Mouse (Mus musculus) layer of hippocampus, adult 9-11 months (tissue): ENCODE measurements around the gene Traf1.

ENCODE experiments used
- DNase-seq: peaks from one replicate; pipeline ENCODE4 v3.0.0; 2022

Traf1 gene

DNA sequence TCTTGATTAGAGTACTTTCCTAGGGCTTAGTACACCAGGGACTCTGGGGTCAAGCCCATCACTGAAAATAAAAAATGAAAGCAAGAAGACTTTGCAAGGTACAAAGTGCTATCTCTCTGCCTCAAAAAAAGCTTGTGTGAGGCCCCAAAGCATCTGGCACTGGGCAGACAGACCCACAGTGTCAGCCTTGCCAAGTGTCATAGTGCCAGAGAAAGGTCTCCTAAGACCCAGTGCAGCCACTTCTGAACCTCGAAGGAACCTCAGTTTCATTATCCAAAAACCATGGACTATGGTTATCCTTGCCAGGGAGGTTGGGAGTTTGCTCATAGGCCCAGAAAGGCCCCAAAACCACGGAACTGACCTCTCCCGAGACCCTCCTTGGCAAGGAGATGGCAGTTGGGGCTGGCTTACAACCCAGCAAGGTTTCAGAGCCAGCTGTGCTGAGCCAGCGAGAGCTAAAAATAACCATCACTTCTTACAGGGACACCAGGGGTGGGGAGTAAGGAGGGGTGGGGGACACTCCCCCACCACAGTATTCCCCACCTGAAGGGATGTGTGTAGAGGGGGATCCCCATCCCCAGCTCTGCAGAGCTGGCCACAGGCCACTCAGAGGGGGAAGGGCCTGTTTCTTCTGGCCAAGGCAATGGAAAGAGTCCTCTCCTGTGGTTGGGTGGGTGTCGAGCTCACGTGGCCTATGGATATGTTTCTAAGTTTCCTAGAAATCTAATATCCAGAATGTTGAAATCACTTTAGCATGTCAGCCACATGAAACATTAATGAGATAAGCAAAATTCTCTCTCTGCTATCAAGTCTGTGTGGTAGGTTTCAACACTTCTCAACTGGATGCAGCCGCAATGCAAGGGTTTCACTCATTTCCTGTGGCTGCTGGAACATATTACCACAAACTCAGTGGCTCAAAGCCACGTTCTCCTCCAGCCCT lies 23.0 kb downstream of the Traf1 start:
- no peak for DNase-seq

DNA sequence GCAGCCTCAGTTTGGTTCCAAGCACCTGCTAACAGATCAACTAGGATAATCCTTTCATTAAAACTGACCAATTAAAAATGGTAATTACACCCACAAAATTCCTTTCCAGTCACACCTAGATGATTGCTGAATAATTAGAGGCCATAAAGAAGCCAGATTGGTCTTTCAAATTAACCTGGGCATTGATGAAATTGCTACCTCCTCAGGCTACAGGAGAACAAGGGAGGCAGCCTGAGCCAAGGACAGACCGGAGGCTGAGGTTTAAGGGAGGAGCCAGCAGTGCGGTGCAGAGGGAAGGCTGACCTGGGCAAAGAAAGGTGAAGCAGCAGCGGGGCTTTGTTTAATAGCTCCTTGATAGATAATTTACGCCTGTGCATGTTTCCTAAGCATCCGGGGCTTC lies 24.1 kb downstream of the Traf1 start:
- DNase-seq: no peak

DNA sequence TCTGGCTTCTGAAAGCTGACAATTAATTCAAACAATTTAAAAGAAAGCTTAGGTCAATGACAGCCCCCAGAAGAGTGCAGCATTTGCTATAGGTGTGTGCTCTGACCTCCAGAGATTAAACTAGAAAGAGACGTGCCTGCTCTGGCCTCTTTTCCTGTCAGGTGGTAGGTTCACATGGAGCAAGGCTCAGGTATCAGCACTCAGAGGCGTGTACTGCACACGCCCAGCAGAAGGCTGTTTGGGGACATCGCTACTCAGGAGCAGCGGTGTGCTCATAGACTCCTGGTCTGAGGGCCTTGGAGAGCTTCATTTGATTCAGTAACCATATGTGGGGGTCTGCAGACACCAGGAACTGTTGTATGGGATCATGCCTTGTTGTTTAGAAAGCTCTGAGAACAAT lies 34.3 kb downstream of the Traf1 start:
- DNase-seq: no peak

DNA sequence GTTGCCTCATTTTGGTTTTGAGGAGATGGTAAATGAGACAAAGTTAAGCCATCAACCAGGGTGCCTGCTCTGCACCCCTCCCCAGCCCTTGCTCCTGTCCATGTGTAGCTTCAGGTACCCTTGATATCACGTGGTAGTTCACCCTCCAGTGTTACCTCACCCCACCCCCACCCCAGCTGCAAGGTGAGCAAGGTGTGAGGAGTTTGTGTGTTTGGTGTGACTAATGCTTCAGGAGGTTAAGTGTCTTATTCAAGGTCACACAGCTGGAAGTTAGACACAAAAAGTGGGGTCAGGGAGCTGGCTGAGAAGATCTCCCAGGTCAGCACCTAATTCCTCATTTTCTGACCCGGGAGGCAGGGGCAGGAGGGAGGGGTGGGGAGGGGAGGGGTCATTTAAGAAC lies 38.8 kb downstream of the Traf1 start:
- DNase-seq: no peak

DNA sequence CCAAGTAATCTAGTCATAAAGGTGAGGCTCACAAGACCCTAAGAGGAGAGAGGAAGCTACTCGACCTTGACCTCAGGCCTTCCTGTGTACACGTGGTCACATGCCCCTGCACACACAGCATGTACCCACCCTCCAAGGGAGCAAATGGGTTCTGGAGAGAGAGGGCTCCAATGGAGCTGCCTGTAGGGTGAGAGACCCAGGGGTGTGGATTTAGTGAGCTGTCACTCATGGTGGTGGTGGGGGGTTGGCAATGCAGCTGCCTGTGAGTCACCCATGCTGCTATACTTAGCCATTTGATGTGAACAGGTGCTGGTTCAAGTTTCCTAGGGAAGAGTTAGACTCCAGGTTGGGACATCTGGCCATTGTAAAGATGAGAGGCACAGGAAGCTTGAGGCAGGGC lies 41.4 kb downstream of the Traf1 start:
- no peak for DNase-seq

DNA sequence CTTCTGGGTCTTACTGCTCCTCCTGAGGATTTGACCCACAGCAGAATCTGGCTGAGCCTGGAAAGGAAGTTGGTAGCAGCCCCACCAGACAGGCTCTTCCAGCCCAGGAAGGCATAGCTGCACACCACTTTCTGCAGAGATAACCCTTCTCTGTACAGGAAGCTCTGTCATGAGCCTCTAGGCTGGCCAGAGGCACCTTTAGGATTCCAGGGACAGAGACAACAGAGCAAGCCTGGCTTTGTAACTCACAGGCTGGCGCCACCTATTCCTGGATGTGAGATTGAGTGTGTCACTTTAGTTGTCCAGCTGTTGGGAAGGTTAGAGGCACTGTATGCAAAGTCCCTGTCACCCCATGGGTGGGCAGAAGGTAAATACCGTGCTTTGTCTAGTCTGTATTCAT lies 46.5 kb downstream of the Traf1 start:
- DNase-seq: no peak

DNA sequence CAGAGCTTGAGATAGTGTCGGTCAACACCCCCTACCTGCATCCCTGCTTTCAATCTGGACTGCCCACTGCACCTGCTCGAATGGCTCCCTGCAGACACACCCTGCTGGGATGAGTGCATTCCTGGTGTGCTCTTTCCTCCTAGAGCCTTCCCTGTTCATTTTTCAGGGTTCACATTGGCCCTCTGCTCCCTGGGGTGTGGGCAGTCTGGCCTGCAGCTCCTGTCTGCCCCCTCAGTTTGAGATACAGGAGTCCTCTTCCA lies 46.8 kb downstream of the Traf1 start:
- no peak for DNase-seq

DNA sequence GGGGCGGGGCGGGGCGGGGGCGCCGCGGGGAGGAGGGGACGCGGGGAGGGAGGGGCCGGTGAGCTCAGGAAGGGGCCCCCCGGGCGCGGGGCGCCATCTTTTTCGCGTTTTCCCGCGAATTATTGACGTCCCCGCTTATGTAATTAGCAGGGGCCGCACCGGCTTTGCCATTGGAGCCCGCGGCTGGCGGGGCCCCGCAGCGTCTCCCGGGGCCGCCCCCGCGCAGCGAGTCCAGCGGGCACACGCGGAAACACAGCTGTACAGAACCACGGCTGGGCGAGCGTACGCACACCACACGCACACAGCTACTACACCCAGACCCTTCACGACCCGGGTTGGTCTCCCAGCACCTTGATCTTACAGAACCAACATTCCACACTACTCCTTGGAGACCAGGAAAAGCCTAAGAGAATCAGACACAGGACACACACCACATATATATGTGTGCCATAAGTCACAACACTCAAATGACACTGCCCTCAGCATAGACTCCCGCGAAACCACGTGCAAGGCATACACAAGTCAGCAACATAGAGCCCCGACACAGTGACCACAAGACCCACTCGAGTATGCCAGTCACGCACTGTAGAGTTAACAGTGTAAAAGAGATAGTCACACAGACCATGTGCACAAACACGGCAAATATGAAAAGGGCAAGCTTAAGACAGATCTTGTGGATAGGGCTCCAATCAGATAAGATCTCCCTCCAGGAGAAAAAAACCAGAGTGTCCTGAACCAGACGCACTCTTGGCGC lies 47.3 kb downstream of the Traf1 start:
- peak; percentile 28 for DNase-seq

DNA sequence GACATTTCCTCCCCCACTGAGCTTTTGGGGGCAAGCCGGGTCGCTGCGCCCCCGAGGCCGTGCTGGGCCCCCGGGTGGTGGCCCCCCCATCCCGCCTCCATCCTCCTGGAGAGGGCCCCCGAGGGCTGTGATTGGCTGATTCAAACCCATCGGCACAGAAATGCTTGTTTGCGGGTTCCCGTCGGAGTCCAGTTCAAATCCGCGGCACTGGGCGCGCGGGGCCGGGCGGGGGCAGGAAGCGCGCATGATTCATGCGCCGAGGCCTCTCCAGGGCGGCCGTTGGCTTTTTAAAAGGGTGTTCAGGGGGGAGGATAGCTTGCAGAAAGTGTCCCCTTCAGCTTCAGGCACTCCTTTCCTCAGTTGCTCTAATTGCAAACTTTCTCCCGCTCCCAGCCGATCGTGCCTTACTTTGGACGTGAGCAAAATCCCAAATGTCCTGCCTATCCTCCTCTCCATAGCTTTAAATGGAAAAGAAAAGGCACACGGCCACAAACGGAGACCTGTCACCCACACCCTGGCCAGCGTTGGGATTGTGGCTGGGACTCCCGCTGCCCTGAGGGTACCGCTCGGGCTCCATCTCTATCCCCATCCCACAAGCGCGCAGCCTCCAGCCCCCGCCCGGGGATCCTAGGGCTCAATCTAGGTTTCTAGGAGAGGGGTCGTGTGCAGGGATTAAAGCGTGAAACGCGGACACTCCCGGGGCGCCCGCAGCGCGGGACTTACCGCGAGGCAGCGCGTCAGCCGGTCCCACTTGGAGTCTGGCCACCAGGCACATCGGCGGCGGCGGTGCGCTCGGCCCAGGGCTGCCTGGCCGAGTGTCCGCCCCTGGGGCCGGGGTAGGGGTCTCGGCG lies 48.1 kb downstream of the Traf1 start, which contains the start of gene Phf19:
Gene Phf19 (minus strand): TSS at position 809 of the 851 bp plus-strand sequence.
- DNase-seq: no peak

DNA sequence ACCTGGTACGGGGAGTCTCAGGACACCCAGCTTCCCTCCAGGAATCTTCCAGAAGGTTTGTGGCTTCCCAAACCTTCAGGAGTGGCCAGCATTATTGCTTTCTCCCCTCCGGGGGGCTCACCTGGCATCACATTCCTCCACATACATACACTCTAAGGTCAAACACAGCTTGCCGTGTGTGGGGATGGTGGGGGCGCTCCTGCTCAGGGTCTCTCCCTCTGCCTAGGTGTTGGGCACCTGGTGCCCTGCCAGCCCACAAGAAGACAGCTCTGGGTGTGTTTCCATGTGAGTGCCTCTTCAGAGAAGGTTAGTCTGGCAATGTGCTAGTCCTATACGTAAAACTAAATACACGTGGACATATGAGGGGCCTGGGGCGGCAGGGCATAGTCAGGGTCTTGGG lies 49.0 kb downstream of the Traf1 start:
- DNase-seq: no peak

DNA sequence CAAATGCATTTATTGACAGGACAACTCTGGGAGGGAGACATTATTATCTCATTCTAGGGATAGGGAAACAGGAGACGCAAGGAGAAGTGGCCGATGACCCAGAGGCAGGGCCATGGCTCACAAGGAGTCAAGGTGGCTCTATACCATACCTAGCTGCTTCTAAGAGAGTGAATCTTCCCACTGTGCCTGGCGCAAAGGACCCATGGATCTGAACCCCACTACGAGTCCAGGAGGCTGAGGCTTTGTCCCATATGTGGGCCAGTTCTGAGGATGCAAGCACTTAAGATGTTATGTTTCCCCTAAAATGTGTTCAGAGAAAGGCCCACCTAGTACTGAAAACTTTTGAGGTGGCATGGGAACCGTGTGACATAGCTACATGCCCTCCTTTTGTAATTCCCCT lies 49.7 kb downstream of the Traf1 start:
- no peak for DNase-seq

DNA sequence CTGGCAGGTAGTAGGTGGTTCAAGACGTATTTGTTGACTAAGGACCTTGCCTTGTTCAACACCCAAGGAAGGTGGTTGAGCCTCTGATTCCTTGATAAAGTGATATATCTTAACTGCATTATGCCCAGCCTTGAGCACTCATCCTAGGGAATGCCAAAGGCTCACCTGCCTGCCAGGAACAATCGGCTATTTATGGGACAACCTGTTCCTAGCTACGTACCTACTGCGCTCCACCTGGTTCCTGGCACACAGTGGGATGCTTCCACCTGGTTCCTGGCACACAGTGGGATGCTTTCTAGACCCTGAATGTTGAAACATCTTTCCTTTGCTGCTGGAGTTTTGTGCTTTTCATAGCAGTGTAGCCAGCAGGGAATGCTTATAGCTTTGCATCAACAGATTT lies 51.9 kb downstream of the Traf1 start:
- no peak for DNase-seq

DNA sequence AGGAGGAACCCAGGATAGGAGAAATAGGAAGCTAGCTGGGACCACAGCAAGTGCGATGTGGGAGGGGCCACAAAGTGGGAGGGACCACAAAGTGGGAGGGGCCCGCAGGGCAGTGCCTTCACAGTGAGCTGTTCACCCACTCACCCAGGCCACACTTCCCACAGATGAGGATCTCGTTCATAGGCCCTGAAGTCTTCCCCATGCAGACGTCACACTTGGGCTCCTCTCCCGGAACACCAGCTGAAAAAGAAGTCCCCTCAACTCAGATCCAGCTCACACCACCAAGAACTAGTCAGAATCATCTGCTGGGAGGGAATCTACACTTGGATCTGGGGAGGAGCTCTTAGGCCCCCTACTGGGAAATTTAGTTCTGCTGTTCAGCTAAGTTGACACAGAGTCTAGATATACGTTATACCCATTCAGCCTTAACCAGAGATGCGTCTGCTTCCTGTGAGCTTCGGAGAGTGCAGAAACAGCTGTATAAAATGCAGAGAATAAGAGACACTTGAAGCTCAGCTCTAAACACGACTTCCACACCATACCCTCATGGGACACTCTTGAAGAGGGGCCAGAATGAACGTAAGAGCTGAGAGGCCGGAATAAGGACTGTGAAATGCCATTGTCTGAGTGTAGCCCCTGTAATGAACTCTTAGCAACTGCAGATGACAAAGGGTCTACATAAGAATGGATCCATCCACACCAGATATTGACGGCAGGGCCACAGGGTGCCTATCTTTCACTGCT lies 54.5 kb downstream of the Traf1 start:
- peak; percentile 51 for DNase-seq

DNA sequence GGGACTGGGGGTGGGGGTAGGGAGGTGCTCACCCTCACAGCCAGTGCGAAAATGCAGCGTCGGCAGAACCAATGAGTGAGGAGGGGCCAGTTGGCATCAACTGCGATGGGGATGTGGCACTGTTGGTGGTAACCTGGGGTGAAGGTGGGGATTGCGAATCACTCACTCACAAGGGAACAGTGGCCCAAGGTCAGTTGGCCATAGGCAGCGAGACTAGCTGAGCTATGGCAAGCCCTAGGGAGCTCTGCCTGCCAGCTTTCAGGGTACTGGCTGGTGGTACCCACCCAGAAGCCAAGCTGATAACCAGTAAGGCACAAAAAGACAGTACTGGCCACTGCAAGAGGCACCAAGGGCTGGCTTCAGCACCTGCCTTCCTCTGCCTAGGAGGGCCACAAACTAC lies 55.1 kb downstream of the Traf1 start:
- no peak for DNase-seq

DNA sequence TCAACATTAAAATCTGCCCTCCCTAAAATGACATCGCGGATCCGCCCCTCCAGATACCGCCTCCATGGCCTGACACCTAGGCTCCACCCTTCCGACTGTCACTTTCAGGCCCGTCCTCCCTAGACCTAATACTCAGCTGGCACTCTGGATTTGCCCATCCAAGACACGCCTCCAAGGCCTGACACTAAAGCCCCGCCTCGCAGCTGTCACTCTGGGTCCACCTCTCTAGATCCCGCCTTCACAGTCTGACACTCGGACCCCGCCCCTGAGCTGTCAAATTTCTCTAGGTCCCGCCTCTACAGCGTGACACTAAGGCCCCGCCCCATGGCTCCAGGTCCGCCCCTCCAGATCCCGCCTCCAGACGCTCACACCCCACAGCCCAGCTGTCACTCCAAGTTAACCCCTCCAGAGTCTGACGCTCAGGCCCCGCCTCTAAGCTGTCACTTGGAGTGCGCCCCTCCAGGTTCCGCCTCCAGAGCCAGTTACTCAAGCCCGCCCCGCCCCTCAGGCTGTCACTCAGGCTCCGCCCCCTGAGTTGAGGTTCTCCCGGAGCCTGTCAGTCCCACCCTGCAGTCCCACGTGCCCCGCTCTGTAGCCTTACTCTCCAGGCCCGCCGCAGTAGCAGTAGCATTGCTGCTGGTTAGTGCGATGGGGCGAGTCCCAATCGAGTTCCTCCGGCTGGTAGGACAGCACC lies 56.6 kb downstream of the Traf1 start:
- DNase-seq: peak; percentile 100

DNA sequence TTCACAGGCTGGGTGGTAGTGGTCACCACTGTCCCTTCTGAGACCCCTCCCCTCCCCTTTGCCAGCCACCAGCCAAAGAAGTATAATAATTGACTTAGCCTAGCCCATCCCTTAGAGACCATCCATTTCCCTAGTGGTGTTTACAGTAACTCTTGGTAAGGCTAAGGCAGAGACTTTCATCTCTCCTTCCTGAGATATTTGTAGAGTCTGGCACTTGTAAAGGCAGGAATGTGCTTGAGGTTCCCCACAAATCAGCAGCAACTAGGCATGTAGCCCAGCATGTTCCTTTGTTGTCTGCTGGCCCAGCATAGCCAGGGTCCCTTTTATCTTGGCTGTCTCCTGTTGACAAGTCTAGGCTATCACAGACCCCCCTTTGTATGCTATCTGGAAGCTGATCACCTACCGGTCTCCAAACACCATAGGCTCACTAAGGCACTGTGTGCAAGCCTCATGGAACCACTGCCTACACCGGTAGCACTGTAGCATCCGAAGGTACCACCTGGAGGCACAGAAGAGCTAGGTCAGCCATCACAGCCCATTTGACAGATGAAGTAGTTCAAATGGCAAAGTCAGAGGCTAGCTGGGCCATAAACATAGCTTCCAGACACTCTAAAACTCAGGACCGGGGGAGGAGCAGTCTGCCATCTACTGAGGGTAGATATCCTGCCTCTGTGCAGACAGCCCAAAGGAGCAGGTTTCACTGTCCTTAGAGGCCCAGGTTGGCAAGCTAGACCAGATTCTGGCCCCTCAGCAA lies 57.7 kb downstream of the Traf1 start:
- no peak for DNase-seq

DNA sequence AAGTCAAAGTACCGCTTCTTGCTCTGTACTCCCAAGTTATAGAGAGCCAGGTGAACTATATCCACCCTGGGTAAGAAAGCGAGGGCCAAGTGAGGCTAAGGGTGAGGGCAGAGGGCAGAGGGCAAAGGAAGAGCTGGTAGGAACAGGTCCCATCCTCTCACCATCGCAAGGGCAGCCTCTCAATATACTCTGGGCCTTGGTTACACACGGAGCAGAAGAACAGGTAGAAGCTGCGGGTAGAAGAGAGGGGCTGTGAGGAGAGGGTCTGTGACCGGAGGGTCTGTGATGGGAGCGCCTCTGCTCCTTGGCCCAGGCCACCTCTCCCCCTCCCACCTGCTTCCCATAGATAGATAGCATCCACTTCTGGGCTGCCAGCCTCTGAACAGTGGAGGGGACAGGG lies 58.4 kb downstream of the Traf1 start:
- no peak for DNase-seq

DNA sequence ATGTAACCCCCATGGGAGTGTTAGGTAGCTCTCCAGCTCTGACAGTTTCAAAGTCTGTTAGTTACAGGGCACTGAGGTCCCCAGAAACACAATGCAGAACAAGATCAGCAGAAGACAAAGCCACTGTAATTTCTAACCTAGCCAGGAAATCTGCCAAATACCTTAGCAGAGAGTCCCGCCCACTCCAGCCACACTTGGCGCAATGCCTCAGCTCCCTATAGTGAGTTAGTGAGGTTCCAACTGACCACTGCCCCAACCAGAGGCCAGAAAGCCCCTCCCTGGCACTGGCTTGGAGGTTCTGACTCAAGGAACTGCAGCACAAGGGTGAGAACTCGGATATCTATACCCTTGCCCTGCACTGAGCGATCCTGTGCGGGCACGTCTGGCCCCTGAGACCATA lies 58.8 kb downstream of the Traf1 start:
- no peak for DNase-seq

DNA sequence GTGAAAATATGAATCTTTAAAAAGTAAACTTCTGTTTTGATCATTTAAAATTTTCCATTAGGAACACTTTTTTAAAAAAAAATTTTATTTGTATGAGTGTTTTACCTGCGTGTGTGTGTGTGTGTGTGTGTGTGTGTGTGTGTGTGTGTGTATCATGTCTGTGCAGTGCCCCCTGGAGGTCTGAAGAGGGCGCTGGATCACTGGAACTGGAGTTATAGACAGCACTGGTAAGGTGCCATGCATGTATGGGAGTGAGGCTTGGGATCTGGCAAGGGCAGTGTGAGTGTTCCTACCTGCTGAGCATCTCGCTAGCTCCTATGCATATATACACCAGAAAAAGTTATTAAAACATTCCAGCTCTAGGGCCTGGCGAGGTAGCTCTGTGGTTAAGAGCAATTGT lies 59.8 kb downstream of the Traf1 start:
- DNase-seq: no peak

DNA sequence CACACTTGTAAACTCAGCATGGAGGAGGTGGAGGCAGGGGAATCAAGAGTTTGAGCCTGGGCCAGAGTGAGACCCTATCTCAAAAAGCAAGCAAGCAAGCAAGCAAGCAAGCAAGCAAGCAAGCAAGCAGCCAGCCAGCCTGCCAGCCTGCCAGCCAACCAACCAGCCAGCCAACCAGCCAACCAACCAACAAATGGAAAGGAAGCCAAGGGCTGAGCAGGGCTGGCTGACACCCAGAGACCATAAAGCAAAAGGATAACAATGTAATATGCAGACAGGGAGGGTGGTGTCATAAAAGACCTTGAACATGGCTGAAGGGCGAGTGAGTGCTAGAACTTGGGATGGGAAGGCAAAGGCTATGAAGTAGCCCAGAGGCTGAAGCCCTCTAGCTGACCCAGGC lies 61.2 kb downstream of the Traf1 start:
- DNase-seq: no peak

DNA sequence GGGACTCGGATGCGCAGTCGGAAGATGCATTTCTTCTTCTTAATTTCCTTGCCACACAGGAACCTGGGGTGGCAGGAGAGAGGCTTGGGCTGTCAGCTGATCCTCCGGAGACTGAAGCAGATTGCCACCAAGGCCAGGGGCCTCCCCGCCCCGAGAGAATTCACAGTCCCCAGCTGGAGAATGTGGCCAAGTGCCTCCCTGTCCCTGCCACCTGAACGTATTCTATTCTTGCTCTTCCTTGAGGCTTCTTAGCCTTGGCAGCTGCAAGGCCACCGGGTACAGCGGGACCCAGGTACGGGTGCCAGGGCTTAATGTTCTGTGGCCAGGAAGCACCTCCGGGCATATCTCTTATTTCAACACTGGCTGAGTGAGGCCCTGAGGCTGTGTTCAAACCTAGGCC lies 61.9 kb downstream of the Traf1 start:
- no peak for DNase-seq
